Mouse (Mus musculus): ENCODE measurements around the gene Abcg4. TPM values are rescaled to one million over a fixed set of nuclear protein-coding genes. Genes with fewer than 3 reads are reported as not detected.

Gene Abcg4
- total and polyA plus RNA-seq, 3 experiments, result 0.23 to 1.1 (median 0.72) TPM

- Histone ChIP-seq H3K4me3 (replicated peaks in 1 of 3; ENCODE audit: low read depth in 2 of 3, low read length in 2 of 3, poor library complexity in 1 of 3) (no peak overlapping the region), H3K9ac (ENCODE audit: insufficient read depth, low read depth) (no peak overlapping the region), H3K79me2 (replicated peaks; ENCODE audit: control insufficient read depth, extremely low read depth, insufficient read depth, poor library complexity, severe bottlenecking) (no peaks in the 10 kb centered on the region), H3K4me1 (ENCODE audit: control insufficient read depth in 1 of 2, insufficient read depth in 2 of 2) (peaks cover 6 to 45% of the 10 kb centered on the region in 2 experiments; a peak in 3 of 4 replicates), H3K9me3 (replicated peaks; ENCODE audit: low read length) (no peaks in the 10 kb centered on the region), H3K36me3 (replicated peaks in 1 of 2; ENCODE audit: control insufficient read depth in 1 of 2, insufficient read depth in 1 of 2, low read length in 1 of 2) (no peaks in the 10 kb centered on the region), H3K27me3 (replicated peaks) (no peaks in the 10 kb centered on the region), H3K27ac (ENCODE audit: insufficient read depth, low read depth) (no peak overlapping the region), H3K4me2 (ENCODE audit: insufficient read depth, low read depth, poor library complexity, severe bottlenecking) (no peak overlapping the region)
- TF ChIP-seq JUN (IDR thresholded peaks at IDR 0.05; ENCODE audit: insufficient read depth, low read depth, low read length) (no peak), MEF2A (IDR thresholded peaks at IDR 0.05; ENCODE audit: borderline replicate concordance, low read depth, low read length) (no peak), GABPA (IDR thresholded peaks at IDR 0.05; ENCODE audit: insufficient replicate concordance, low read depth, low read length) (no peak), USF2 (conservative IDR thresholded peaks at IDR 0.05; ENCODE audit: low read depth, low read length) (no peak), PAX5 (IDR thresholded peaks at IDR 0.05; ENCODE audit: low read length) (no peak), MAX (IDR thresholded peaks at IDR 0.05; ENCODE audit: low read length) (no peak), EP300 (IDR thresholded peaks at IDR 0.05; ENCODE audit: low read length) (no peak), MAZ (IDR thresholded peaks at IDR 0.05; ENCODE audit: low read depth, low read length) (peak; percentile 68; the same call in 1 of the 2 replicates), CHD1 (IDR thresholded peaks at IDR 0.05; ENCODE audit: low read depth, low read length) (no peak), IRF4 (IDR thresholded peaks at IDR 0.05; ENCODE audit: low read depth, low read length) (no peak), E2F4 (IDR thresholded peaks at IDR 0.05; ENCODE audit: insufficient replicate concordance, low read depth, low read length) (no peak), POLR2AphosphoS2 (IDR thresholded peaks at IDR 0.05; ENCODE audit: low read depth, low read length) (no peak), ETS1 (conservative IDR thresholded peaks at IDR 0.05; ENCODE audit: low read depth, low read length) (no peak), CTCF (conservative IDR thresholded peaks at IDR 0.05 in 1 of 2, IDR thresholded peaks at IDR 0.05 in 1 of 2; ENCODE audit: low read depth in 2 of 2, low read length in 2 of 2) (peak; percentile 66 to 84), TCF12 (IDR thresholded peaks at IDR 0.05; ENCODE audit: low read depth, low read length) (no peak), RAD21 (IDR thresholded peaks at IDR 0.05; ENCODE audit: low read depth, low read length) (peak; percentile 63), MYC (IDR thresholded peaks at IDR 0.05; ENCODE audit: low read depth, low read length) (no peak), USF1 (IDR thresholded peaks at IDR 0.05; ENCODE audit: low read depth, low read length) (no peak), SMC3 (IDR thresholded peaks at IDR 0.05; ENCODE audit: low read depth, low read length) (peak; percentile 67), ZMIZ1 (IDR thresholded peaks at IDR 0.05; ENCODE audit: low read depth, low read length) (no peak), BHLHE40 (IDR thresholded peaks at IDR 0.05; ENCODE audit: low read depth, low read length) (0 out of 2 replicates have a peak, but pooled peaks have one; percentile 14), MAFK (IDR thresholded peaks at IDR 0.05; ENCODE audit: insufficient replicate concordance, low read length) (no peak), HCFC1 (IDR thresholded peaks at IDR 0.05; ENCODE audit: low read depth, low read length) (no peak)
- in situ Hi-C loops (cut with MboI; ENCODE audit: low pct_ligation_motif_present, low pct_unique_long_range_greater_than_20kb, low sequenced_read_pairs) (loop anchor here (10.0 kb wide), 1 partner anchor 55 kb away; no protein-coding TSS in a partner anchor), dilution Hi-C loops (cut with MboI; ENCODE audit: extremely low pct_ligation_motif_present, extremely low pct_unique_long_range_greater_than_20kb, low sequenced_read_pairs) (no loop called here)
- DNase-seq (ENCODE audit: extremely low read depth), result peak; percentile 58
Measured at GRCm38 (mm10) chr9:44239447-44239846, 49.0 kb downstream of the Abcg4 start.

All from CH12.LX (cell line).